Mouse (Mus musculus): ENCODE data around the gene Slc37a4.
"Not testable (repeated sequence)": the region's sequence is repeated elsewhere in the genome, so short reads cannot be mapped to it uniquely, and the experiment has no call there.

The Slc37a4 gene

GRCm38 (mm10) chr9:44440961-44441360 lies 44.3 kb downstream of the Slc37a4 start, which contains the start of gene Foxr1:
Foxr1 (minus strand) TSS chr9:44441136.
- no peak for DNase-seq (ENCODE audit: low read depth, low spot score)

DNA sequence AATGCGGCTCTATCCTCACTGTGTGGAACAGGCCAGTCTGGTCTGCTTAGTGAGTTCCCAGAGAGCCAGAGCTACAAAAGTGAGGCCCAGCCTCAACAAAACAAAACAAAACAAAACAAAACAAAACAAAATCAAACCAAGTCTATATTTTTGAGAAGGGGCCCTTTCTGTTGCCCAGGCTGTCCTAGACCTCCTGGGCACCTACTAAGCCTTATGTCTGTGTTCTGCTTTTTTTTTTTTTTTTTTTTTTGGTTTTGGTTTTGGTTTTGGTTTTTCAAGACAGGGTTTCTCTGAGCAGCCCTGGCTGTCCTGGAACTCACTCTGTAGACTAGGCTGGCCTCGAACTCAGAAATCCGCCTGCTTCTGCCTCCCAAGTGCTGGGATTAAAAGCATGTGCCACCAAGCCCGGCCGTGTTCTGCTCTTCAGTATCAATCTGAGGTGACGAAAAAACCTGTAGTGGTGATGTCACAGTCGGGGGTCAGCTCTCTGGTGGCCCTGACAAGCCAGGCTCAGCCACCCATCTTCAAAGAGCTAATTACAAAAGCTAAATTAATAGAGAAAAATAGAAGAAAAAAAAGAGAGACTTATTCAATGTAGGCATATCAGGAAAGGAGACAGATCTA lies 47.9 kb downstream of the Slc37a4 start:
- not testable (repeated sequence) for DNase-seq (ENCODE audit: low read depth, low spot score)

- no peak for DNase-seq (ENCODE audit: low read depth, low spot score)
Observed at GRCm38 (mm10) chr9:44450387-44450786, 53.7 kb downstream of the Slc37a4 start.

All from forelimb bud, embryonic 11.5 days (tissue).